Mouse (Mus musculus): Measurements from ENCODE around the gene Def6. TPM values are rescaled to one million over a fixed set of nuclear protein-coding genes. Genes with fewer than 3 reads are reported as not detected.

Def6 gene
- polyA plus RNA-seq, 1 experiment from 2014 or later: 5.8 TPM

Other genes with a start within 250 kb of the Def6 start
- 1.4 and 1.7 TPM in 2 replicates for gene Tcp11, start 127.1 kb upstream of the Def6 start, polyA plus RNA-seq (2015; fragmentation: Nextera tagmentation; extraction: Ambion mirVana)
- 5.1 and 5.7 TPM in 2 replicates for gene Scube3, start 65.6 kb upstream of the Def6 start, polyA plus RNA-seq (2015; fragmentation: Nextera tagmentation; extraction: Ambion mirVana)
- 40.2 and 41.6 TPM in 2 replicates for gene Zfp523, start 30.6 kb upstream of the Def6 start, polyA plus RNA-seq (2015; fragmentation: Nextera tagmentation; extraction: Ambion mirVana)
- 1.5 and 2.1 TPM in 2 replicates for gene Ppard, start 24.9 kb downstream of the Def6 start, polyA plus RNA-seq (2015; fragmentation: Nextera tagmentation; extraction: Ambion mirVana)
- 21.9 and 24.2 TPM in 2 replicates for gene Fance, start 105.7 kb downstream of the Def6 start, polyA plus RNA-seq (2015; fragmentation: Nextera tagmentation; extraction: Ambion mirVana)
- gene Rpl10a, start 120.7 kb downstream of the Def6 start, polyA plus RNA-seq (2015; fragmentation: Nextera tagmentation; extraction: Ambion mirVana): 336 and 366 TPM in 2 replicates
- gene Tead3, start 143.0 kb downstream of the Def6 start, polyA plus RNA-seq (2015; fragmentation: Nextera tagmentation; extraction: Ambion mirVana): 1.8 and 2.0 TPM in 2 replicates
- 2.1 and 2.2 TPM in 2 replicates for gene Tulp1, start 157.4 kb downstream of the Def6 start, polyA plus RNA-seq (2015; fragmentation: Nextera tagmentation; extraction: Ambion mirVana)